Mouse (Mus musculus) ES-E14 (cell line): Measurements from ENCODE around the gene Tmem145. TPM values are rescaled to one million over a fixed set of nuclear protein-coding genes. Genes with fewer than 3 reads are reported as not detected.
A peak's percentile ranks its signal among the peaks of the same experiment; 100 is the strongest.

Source experiments
- DNase-seq: peaks from one replicate; pipeline ENCODE4 v3.0.0-alpha.2; 2013; ENCODE audit warnings: low read depth, low spot score
- H3K27ac ChIP-seq: 2 replicates; pipeline ENCODE4 v1.5.1; 2012; ENCODE audit warnings: low read depth, mild to moderate bottlenecking, low read length, moderate library complexity, mixed read lengths; ENCODE audit not compliant: poor library complexity, insufficient read depth, severe bottlenecking
- H3K36me3 ChIP-seq: 2 replicates; pipeline ENCODE4 v1.6.1; 2012; ENCODE audit warnings: mild to moderate bottlenecking, low read length, moderate library complexity, mixed read lengths; ENCODE audit not compliant: control insufficient read depth, poor library complexity, insufficient read depth, severe bottlenecking
- H3K4me1 ChIP-seq, 2 experiments: fragments of 150-350 bp in 1 of 2; sonication (generic) in 1 of 2; 2 replicates each; pipeline ENCODE4 v1.6.1; 2012; ENCODE audit warnings: low read length in 2 of 2, mild to moderate bottlenecking in 1 of 2, mixed read lengths in 1 of 2; ENCODE audit not compliant: control insufficient read depth in 2 of 2, insufficient read depth in 2 of 2, poor library complexity in 1 of 2
- H3K4me3 ChIP-seq, 2 experiments: fragments of 150-350 bp in 1 of 2; sonication (generic) in 1 of 2; 2 replicates each; pipeline ENCODE4 v1.5.1; 2012; ENCODE audit warnings: low read length in 2 of 2, low read depth in 1 of 2, mild to moderate bottlenecking in 1 of 2, mixed read lengths in 1 of 2; ENCODE audit not compliant: insufficient read depth in 1 of 2, poor library complexity in 1 of 2, severe bottlenecking in 1 of 2
- H3K9ac ChIP-seq: 2 replicates; pipeline ENCODE4 v1.6.1; 2012; ENCODE audit warnings: low read depth, mild to moderate bottlenecking, low read length, mixed read lengths; ENCODE audit not compliant: poor library complexity, insufficient read depth, severe bottlenecking
- H3K9me3 ChIP-seq: fragments of 150-350 bp; sonication (generic); 2 replicates; pipeline ENCODE4 v1.6.1; 2012; ENCODE audit warnings: low read depth, mild to moderate bottlenecking, low read length; ENCODE audit not compliant: control insufficient read depth, insufficient read depth
- CHD2 ChIP-seq: IDR thresholded peaks from 2 replicates; pipeline ENCODE4 v1.6.1; 2014; ENCODE audit warnings: mild to moderate bottlenecking, low read depth, low read length, inconsistent platforms
- HCFC1 ChIP-seq: IDR thresholded peaks from 2 replicates; pipeline ENCODE4 v1.6.1; 2012; ENCODE audit warnings: low read length, inconsistent platforms, borderline replicate concordance; ENCODE audit not compliant: insufficient read depth
- MAFK ChIP-seq: IDR thresholded peaks from 2 replicates; pipeline ENCODE4 v1.6.1; 2014; ENCODE audit warnings: mild to moderate bottlenecking, low read depth, low read length, inconsistent platforms; ENCODE audit not compliant: insufficient read depth
- ZC3H11A ChIP-seq: IDR thresholded peaks from 2 replicates; pipeline ENCODE4 v1.6.1; 2012; ENCODE audit warnings: low read depth, mild to moderate bottlenecking, inconsistent platforms, low read length, borderline replicate concordance
- ZNF384 ChIP-seq: IDR thresholded peaks from 2 replicates; pipeline ENCODE4 v1.6.1; 2012; ENCODE audit warnings: low read depth, low read length, inconsistent platforms
- in situ Hi-C, 2 experiments: fragments of 600-800 bp; cut with MboI; formaldehyde crosslinking; loops; one replicate each; pipeline ENCODE4 v1.15.1; 2025; ENCODE audit warnings: low sequenced_read_pairs in 2 of 2, inconsistent platforms in 1 of 2; ENCODE audit not compliant: unreplicated experiment in 2 of 2
- total RNA-seq: library from RNA; depleted of rRNA; stranded (reverse); fragments of 300-350 nt; gene quantifications from 2 replicates; pipeline ENCODE4 v1.2.3, GENCODE M21; 2012

The Tmem145 gene
- total RNA-seq, 1 experiment: 1.2 TPM

DNA sequence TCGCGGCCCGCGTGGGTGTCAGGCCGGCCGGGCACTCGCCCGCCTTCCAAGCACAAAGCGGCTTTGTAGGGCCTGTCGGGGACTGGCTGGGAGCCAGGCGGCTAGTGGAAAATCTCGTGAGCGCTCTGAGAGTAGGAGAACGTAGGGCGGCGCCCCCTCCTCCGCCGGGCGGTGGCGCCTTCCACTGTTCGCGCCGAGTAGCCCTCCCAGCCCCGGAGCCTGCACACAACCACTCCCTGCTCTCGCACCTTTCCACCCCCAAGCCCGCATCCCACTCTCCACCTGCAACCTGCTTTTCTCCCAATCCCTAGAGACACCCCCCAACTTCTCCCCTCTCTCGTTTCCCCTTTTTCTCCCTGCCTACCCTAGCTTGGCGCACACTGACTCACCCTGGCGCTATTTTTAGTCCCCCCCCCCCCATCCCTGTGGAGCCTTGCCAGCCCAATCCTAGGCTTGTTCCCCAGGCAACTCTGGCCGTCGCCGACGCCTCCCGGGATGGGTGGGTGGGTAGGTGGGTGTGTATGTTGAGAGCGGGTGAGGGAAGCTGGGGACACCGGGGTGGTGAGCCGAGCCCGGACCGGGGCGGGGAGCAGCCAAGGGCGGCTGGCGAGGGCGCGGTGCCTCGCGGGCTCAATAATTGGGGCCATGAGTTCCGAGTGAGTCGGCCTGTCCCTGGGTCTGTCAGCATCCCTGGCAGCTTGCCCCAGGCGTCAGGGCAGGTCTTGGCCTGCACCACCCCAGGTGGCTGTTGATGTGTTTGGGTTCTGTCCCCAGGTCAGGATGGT is 26.6 kb upstream of the Tmem145 start:
- H3K9me3 ChIP-seq: no peaks in the 10 kb centered on the region
- no peaks in the 10 kb centered on the region; the same call in 1 of the 2 replicates for H3K36me3 ChIP-seq
- H3K4me1 ChIP-seq: peaks cover 24 to 49% of the 10 kb centered on the region in 2 experiments
- in situ Hi-C loops: no loop called here
- peak overlapping the region; percentile 87 for H3K27ac ChIP-seq
- peak; percentile 78 for DNase-seq
- TF ChIP-seq MAFK: no peak
- no peak for TF ChIP-seq CHD2
- TF ChIP-seq HCFC1: no peak; the same call in 1 of the 2 replicates
- no peak for TF ChIP-seq ZC3H11A
- no peak for TF ChIP-seq ZNF384
- peak overlapping the region; percentile 84 to 85 for H3K4me3 ChIP-seq
- peak overlapping the region; percentile 86 for H3K9ac ChIP-seq

- Histone ChIP-seq H3K27ac (peak overlapping the region; percentile 41; the same call in 1 of the 2 replicates), H3K36me3 (peaks cover 5% of the 10 kb centered on the region), H3K9ac (peak overlapping the region; percentile 86), H3K9me3 (no peaks in the 10 kb centered on the region), H3K4me3 (peak overlapping the region; percentile 84 to 85), H3K4me1 (peaks cover 24 to 44% of the 10 kb centered on the region in 2 experiments)
- TF ChIP-seq CHD2 (no peak), HCFC1 (no peak), ZC3H11A (no peak), MAFK (no peak), ZNF384 (no peak)
- no peak for DNase-seq
- in situ Hi-C loops: no loop called here
These were observed 25.8 kb upstream of the Tmem145 start for GRCm38 (mm10) chr7:25279861-25280791.

GRCm38 (mm10) chr7:25281166-25281733 is 24.7 kb upstream of the Tmem145 start:
- H3K9me3 ChIP-seq: no peaks in the 10 kb centered on the region
- H3K27ac ChIP-seq: 0 out of 2 replicates have a peak overlapping the region, but pooled peaks have one; percentile 12
- no peak for TF ChIP-seq CHD2
- TF ChIP-seq HCFC1: no peak
- no peak for TF ChIP-seq ZC3H11A
- no peak for TF ChIP-seq MAFK
- in situ Hi-C loops: no loop called here
- peaks cover 18 to 36% of the 10 kb centered on the region in 2 experiments for H3K4me1 ChIP-seq
- peak overlapping the region; percentile 29; the same call in 1 of the 2 replicates for H3K9ac ChIP-seq
- no peak for DNase-seq
- peaks cover 15% of the 10 kb centered on the region for H3K36me3 ChIP-seq
- H3K4me3 ChIP-seq: peak overlapping the region; percentile 47 to 71

GRCm38 (mm10) chr7:25281734-25282601 is 23.9 kb upstream of the Tmem145 start:
- H3K4me1 ChIP-seq: peaks cover 17 to 35% of the 10 kb centered on the region in 2 experiments

More at GRCm38 (mm10) chr7:25281734-25282601, 23.9 kb upstream of the Tmem145 start:
- peak overlapping the region; percentile 96 for H3K9ac ChIP-seq
- DNase-seq: peak; percentile 96
- TF ChIP-seq MAFK: no peak
- H3K9me3 ChIP-seq: no peaks in the 10 kb centered on the region
- H3K27ac ChIP-seq: peak overlapping the region; percentile 98
- in situ Hi-C loops: no loop called here
- H3K36me3 ChIP-seq: peaks cover 23% of the 10 kb centered on the region
- H3K4me3 ChIP-seq: peak overlapping the region; percentile 82 to 95
